Mouse (Mus musculus): Measurements from ENCODE around the gene Hdac8. TPM values are rescaled to one million over a fixed set of nuclear protein-coding genes. Genes with fewer than 3 reads are reported as not detected.

The Hdac8 gene
- total RNA-seq, 2 experiments from 2014 or later: 3.2 to 4.9 TPM

DNA sequence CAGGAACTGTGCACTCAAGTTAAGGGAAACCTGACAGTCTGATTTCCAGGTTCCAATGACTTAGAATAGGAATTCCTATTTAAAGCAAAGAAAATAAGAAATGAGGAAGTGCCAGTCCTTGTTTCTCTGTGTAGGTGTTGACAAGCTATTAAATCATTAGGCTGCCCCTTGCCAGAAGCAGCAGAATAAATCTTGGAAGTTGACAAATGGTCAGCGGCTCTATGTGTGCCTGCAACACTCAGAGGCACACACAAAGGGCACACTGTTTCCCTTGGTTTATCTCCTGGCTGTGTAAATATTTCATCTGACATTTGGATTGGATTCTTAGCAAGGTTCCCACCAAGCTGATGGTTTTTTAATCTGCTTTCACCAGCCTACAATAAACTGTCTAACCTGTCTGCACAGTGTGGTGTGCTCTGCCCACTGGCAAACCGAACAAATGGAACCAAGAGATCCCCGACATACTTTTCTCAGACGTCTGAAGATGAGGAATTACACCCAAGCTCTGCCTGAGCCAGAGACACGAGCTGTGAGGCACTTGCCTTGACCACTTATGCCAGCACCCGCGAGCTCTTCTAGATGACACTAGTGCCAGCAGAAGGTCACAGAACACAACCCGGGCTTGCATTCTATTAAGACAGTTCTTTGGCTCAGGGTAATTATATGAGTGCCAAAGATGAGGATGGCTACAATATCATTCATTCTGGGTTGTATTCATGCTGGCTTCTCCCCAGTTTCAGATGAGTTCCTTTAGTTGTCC, 165.6 kb downstream of the Hdac8 start:
- no peak for DNase-seq

DNA sequence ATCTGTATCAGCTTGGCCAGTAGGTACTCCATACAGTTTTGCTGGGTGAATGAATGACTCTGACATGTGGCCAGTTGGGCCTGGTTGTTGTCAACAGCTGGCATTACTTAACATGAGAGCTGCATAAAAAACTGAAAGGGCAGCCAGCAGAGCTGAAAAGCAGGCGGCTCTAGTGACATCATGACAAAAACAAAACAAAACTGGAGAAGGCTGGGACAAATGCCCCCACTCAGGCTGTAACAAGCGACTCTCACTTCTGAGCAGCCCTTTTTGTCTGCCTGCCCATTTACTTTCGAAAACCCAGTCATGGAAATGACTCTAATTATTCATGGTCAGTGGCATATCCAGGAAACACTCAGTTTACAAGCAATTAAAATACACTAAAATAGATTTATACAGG, 185.5 kb downstream of the Hdac8 start:
- DNase-seq: no peak

DNA sequence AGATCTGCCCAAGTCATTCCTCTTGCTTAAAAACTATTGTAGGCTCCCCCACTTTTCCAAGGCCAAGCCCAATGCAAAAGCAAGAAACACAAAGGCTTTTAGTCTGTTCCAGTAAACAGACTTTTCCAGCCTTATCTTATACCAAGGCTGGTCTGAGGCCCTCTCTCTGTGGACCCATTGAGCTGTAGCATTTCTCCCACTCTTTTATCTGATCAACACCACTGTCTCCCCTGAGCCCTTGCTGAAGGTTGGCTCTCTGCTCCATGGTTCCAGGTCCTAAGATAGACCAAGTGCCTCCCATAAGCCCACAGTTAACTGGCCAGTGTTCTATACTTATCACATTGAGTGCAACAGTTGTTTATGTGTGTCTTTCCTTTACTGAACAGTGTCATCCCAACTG, 185.9 kb downstream of the Hdac8 start:
- DNase-seq: no peak

DNA sequence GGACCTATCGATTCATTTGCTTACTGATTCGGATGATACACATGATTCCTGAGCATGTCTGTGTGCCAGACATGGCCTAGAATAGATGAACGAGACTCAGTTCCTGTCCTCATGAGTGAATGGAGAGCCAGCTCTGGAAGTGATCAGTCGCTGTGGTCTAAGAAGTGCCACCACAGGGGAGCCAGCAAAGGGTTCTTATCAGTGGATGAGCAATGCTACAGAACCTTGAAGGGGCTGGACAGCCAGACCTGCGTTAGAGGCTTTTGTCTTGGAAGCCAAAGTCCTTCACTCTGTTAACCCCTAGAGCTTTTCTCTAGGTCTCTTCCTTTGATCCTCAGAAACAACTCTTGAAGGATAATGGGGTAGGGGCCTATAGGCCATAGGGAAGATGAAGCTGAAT, 186.4 kb downstream of the Hdac8 start:
- DNase-seq: no peak

DNA sequence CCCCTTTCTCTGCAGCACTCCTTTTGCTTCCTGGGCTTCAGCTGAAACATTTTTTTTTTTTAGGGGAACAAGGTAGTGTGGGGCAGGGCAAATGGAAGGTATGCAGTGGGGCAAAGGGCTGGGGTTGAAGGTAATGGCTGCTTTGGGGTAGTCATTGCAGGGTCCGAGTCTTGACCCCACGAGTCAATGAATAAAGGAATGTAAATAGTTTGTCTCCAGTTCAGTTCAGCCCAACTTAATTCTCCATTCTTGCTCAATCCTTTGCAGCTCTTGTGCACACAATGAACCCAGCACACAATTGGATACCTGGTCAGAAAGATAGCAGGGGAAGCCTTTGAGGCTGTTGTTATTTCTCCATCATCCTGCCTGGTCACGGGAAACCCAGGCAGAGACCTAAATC, 194.0 kb downstream of the Hdac8 start:
- DNase-seq: no peak

DNA sequence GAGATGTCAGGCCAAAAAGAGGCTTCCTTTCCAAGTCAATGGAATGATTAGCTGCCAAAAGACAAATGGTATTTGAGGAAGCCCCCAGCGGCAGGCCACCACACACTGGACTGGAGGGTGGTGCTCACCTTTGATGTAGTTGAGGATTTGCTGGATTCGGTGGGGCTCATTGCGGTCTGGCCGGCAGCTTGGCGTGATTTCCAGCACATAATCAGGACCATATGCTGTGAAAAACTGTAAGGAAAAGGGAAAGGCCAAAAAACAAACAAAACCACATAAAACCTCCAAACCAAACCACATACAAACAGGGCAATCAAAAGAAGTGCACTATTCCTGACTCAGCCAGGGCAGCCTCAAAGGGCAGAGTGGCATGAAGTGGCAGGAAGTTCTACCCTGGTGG, 197.6 kb downstream of the Hdac8 start:
- DNase-seq: no peak

DNA sequence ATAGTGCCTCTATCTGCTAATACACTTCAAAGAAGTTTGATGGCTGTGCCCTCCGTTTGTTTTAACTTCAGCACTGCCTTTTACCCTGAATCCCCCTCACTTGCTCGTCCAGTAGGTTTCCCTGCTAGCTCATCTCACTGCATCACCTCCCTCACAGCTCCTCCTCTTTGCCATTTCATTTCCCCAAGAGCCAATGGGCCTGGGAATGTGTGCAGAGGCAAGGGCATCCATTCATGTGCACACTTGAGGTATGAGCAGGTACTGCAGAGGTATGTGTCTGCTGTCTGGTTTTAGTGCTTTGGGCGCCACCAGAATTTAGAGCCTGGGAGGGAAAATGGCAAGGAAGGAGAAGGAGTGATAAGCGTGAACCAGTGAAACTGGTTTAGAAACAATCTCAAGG, 199.4 kb downstream of the Hdac8 start:
- no peak for DNase-seq

DNA sequence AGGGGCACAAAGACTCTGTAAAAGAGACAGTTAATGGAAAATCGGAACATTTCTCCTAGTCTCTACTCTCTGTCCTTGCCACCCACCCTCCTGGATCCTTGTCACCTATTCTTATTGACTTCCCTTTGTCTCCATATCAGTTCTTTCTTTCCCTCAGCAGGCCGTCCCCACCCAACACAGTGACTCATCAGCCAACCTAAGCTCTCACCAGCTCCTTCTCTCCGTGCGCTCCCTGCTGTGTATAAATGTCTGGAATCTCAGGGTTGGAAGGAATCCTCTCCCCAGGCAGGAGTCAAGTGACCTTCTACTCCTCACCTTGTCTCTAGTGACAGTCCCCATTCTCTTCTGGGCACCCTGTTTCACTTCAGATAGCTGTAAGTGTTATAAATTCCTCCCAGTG, 200.2 kb downstream of the Hdac8 start:
- DNase-seq: no peak

- DNase-seq: no peak
These were observed 202.7 kb downstream of the Hdac8 start for GRCm38 (mm10) chrX:102302476-102302875.

GRCm38 (mm10) chrX:102284889-102285288, 220.3 kb downstream of the Hdac8 start:
- DNase-seq: no peak

GRCm38 (mm10) chrX:102262620-102263345, 242.4 kb downstream of the Hdac8 start:
- peak; percentile 40 for DNase-seq

DNA sequence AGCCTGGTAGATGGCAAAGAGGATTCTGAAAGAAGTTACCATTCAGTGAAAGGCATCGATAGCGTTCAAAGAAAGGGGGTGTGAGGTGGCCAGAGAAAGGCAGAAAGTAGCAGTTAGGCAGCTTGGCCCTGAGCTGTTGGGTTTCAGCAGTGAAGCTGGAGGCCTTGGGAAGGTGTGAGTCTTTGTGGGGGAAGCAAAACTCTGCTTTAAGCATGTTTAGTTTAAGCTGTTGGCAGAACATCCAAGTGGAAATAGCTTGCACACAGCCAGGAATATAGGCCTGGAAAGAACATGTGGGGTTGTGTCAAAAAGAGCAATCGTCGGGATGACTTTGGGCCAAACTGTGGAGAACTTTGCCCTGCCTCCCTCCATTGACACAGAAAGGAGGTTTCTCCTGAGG, 245.4 kb downstream of the Hdac8 start:
- no peak for DNase-seq

DNA sequence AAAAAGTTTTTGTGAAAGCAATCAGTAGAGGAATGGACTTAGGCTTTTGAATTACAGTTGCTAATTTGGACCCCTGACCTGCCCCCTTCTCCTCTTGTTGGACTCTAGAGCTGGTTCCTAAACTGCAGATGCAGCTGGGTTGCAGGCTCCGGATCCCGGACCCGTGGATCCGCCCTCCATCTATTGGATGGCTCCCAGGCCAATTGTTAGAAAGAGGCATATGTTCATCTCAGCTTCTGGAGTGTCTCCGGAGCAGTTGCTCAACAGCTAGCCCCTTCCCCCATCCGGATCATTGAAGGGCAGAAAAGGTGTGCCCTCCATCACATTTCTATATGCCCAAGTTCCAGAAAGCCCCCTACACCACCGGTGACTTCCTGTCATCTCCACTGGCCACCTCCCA, 251.3 kb downstream of the Hdac8 start:
- DNase-seq: no peak

GRCm38 (mm10) chrX:102251937-102252860, 253.0 kb downstream of the Hdac8 start, which contains the start of gene Cited1:
Cited1 (minus strand) TSS chrX:102252181.
- peak; percentile 20 for DNase-seq

DNA sequence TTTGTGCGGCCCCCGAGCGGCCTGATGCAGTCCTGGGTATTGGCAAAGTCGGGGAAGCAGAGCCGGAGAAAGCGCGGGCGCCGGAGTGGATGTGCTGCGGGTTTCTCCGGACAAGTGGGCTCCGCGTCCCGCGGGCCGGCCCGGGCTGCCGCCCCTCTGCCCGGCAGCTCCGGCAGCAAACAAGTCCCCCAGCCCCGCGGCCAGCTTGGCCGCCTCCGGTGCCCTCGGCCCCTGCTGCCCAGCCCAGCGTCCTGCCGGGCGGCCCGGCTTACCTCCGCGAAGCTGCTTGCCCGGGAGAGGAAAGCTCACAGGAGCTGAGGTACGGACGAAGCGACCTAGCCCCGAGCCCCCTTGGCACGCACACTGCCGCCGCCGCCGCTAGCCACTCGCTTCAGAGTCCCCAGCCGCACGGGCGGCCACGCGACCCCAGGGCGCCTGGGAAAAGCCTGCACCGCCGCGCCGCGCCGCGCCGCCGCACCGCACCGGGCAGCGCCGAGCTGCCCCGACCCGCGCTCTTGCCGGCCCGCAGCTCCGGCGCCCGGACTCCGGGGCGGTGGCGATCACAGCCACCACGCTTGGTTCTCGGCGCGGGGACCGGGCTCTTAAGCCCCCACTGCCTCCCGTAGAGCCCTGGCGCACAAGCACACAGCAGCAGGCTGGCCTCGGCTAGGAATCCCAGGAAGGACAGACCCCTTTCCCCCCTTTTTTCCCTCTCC, 253.8 kb downstream of the Hdac8 start:
- peak; percentile 7 for DNase-seq

DNA sequence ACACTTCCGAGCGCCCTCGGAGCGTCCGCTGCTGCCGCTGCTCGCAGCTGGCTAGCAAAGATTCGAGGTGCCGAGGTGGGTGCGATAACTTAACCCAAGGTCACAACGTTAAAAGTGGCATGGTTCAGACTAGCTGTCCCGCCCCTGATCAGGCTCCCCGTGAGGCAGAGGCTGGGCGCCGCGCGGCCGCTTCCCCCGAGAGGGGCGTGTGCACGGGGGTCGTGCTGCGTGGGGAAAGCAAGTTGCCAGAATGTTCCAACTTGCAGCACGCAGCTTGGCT, 254.3 kb downstream of the Hdac8 start:
- DNase-seq: no peak

DNA sequence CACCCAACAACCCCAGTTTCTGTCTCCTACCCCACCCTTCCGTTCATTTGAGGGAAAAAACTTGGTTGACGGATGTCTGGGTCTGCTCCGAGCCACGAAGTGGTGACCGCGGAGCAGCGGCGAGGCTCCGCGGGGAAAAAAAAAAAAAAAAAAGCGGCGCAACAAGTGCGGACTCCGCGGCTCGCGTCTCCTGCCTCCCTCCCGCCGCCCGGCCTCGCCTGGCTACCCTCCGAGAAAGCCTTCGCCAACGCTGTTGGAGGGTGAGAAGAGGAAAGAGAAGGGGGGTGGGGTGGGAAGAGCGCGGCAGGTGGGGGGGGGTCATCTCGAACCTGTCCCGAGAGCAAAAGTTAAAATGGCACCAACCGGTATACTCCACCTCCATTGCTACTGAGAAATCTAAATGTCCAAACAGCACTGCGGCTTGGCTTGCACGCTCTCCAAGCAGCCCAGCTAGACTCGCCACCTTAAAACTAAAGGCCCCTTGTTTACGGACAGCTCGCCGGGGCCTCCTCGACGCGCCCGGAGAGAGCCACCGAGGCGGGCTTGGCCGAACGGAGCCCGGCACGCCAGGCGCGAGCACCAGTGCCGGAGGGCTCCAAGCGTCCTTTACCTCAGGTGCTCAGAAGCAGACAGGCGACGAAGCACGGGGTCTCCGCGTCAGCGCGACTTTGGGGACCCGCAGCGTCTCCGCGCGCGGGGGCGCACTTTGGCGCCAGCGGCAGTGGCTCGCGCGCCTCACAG, 254.8 kb downstream of the Hdac8 start:
- DNase-seq: peak; percentile 9

- DNase-seq: no peak
These were observed 260.8 kb downstream of the Hdac8 start for GRCm38 (mm10) chrX:102244334-102244733.
